Mouse (Mus musculus) hindbrain, embryonic 12.5 days (tissue): ENCODE measurements at regions not wholly inside any gene's neighbourhood (a gene's known extent, or its start where the extent isn't known, plus 50 kb on each side); places are given as distances from the start of the nearest gene placed in this dataset.

Source experiments
- ATAC-seq: fragments of 200-750 bp; cut with Nextera tagmentation; 2 replicates; pipeline ENCODE4 v1.8.0; 2017; ENCODE audit warnings: moderate TSS enrichment; ENCODE audit not compliant: low FRiP score
- H3K27ac ChIP-seq: fragments of 300-500 bp; sonication (generic); 2 replicates; pipeline ENCODE4 v1.5.1; 2016; ENCODE audit warnings: mild to moderate bottlenecking
- H3K27me3 ChIP-seq: fragments of 300-500 bp; sonication (generic); 2 replicates; pipeline ENCODE4 v1.6.1; 2016; ENCODE audit warnings: mild to moderate bottlenecking
- H3K36me3 ChIP-seq: fragments of 300-500 bp; sonication (generic); 2 replicates; pipeline ENCODE4 v1.6.1; 2016; ENCODE audit warnings: mild to moderate bottlenecking
- H3K4me1 ChIP-seq: fragments of 300-500 bp; sonication (generic); 2 replicates; pipeline ENCODE4 v1.6.1; 2016
- H3K4me2 ChIP-seq: fragments of 300-500 bp; sonication (generic); replicated peaks from 2 replicates; pipeline ENCODE4 v1.6.1; 2016; ENCODE audit warnings: mild to moderate bottlenecking
- H3K4me3 ChIP-seq: fragments of 300-500 bp; sonication (generic); 2 replicates; pipeline ENCODE4 v1.5.1; 2016; ENCODE audit warnings: mild to moderate bottlenecking
- H3K9ac ChIP-seq: fragments of 300-500 bp; sonication (generic); 2 replicates; pipeline ENCODE4 v1.6.1; 2016; ENCODE audit warnings: mild to moderate bottlenecking, moderate library complexity
- H3K9me3 ChIP-seq: fragments of 300-500 bp; sonication (generic); replicated peaks from 2 replicates; pipeline ENCODE4 v1.6.1; 2016; ENCODE audit warnings: mild to moderate bottlenecking
- WGBS: fragments of 180-500 bp; shearing (Covaris S2); methylation state at CpG from one replicate; pipeline ENCODE4 v1.1.7; 2016; 5-methylcytosine and 5-hydroxymethylcytosine counted together

DNA sequence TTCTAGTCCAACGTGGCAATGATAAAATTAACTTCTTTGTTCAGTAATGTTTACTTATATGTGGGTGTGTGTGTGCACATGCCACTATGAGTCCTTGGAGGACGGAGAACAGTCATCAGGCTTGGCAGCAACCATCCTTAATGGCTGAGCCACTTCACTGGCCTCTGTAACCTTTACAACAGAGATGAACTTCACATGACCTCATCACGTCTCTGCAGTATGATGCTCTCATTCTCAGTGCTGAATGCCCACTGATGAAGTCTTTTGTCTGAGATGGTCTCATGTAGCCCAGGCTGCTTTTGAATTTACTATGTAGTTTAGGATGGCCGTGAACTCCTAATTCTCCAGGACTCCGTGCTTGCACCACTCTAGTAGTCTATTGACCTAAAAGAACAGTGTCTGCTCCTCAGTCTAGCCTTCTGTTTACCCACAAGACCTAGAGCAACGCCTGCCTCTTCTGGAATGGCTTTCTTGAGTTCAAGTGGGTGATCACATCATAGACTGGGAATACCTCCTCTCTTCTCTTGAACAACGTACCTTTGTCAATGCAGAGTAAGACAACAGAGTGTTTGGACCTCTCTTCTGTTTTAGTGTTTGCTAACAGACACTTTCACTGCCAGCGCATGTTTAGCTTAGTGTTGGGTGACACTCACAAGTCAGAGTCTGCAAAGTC, 308.8 kb downstream of the 1810013L24Rik start:
- 73% methylated on average over 8 of the region's 8 CpGs for WGBS
- ATAC-seq, result no peak
- no peaks in the 10 kb centered on the region for H3K36me3 ChIP-seq
- H3K9me3 ChIP-seq, result no peaks in the 10 kb centered on the region
- H3K4me3 ChIP-seq, result no peak overlapping the region
- no peak overlapping the region for H3K4me2 ChIP-seq
- no peak overlapping the region for H3K27ac ChIP-seq
- no peaks in the 10 kb centered on the region for H3K27me3 ChIP-seq
- H3K4me1 ChIP-seq, result no peaks in the 10 kb centered on the region
- no peak overlapping the region for H3K9ac ChIP-seq

GRCm38 (mm10) chr16:9139405-9139804, 309.5 kb downstream of the 1810013L24Rik start:
- H3K36me3 ChIP-seq, result no peaks in the 10 kb centered on the region
- H3K9me3 ChIP-seq, result no peaks in the 10 kb centered on the region
- 88% methylated on average over 3 of the region's 3 CpGs for WGBS
- H3K4me3 ChIP-seq, result no peak overlapping the region
- no peaks in the 10 kb centered on the region for H3K27me3 ChIP-seq
- H3K27ac ChIP-seq, result no peak overlapping the region
- no peak overlapping the region for H3K4me2 ChIP-seq
- no peak for ATAC-seq
- no peak overlapping the region for H3K9ac ChIP-seq
- H3K4me1 ChIP-seq, result no peaks in the 10 kb centered on the region

GRCm38 (mm10) chr16:9149209-9150135, 319.6 kb downstream of the 1810013L24Rik start:
- Histone ChIP-seq H3K27me3 (no peaks in the 10 kb centered on the region), H3K36me3 (no peaks in the 10 kb centered on the region), H3K9ac (no peak overlapping the region), H3K27ac (no peak overlapping the region), H3K4me3 (no peak overlapping the region), H3K4me2 (no peak overlapping the region), H3K9me3 (no peaks in the 10 kb centered on the region), H3K4me1 (peaks cover 4% of the 10 kb centered on the region)
- WGBS, result 55% methylated on average over 8 of the region's 8 CpGs
- no peak for ATAC-seq

GRCm38 (mm10) chr16:9151936-9152335, 322.0 kb downstream of the 1810013L24Rik start:
- Histone ChIP-seq H3K9me3 (no peaks in the 10 kb centered on the region), H3K4me2 (no peak overlapping the region), H3K4me1 (peaks cover 4% of the 10 kb centered on the region), H3K4me3 (no peak overlapping the region), H3K36me3 (no peaks in the 10 kb centered on the region), H3K27me3 (no peaks in the 10 kb centered on the region), H3K9ac (no peak overlapping the region), H3K27ac (no peak overlapping the region)
- WGBS, result 85% methylated on average over 4 of the region's 4 CpGs
- no peak for ATAC-seq

DNA sequence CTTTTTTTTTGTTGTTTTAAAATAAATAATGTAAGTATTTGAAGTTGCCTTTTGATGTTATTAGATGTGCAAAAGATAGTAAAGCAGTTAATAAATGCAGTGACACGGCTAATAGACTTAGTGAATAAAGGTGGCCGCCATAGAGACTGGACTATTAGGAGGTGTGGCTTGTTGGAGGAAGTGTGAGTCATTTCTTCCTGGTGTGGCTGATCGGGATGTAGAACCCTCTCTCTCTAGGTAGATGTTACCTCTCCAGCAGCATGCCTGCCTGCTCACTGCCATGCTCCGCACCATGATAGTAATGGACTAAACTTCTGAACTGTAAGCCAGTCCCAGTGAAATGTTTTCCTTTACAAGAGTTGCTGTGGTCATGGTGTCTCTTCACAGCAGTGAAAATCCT, 323.6 kb downstream of the 1810013L24Rik start:
- 91% methylated on average over 4 of the region's 4 CpGs for WGBS
- H3K4me1 ChIP-seq, result peaks cover 4% of the 10 kb centered on the region
- no peak overlapping the region for H3K27ac ChIP-seq
- no peak overlapping the region for H3K9ac ChIP-seq
- no peak overlapping the region for H3K4me3 ChIP-seq
- H3K27me3 ChIP-seq, result no peaks in the 10 kb centered on the region
- no peaks in the 10 kb centered on the region for H3K9me3 ChIP-seq
- no peaks in the 10 kb centered on the region for H3K36me3 ChIP-seq
- ATAC-seq, result no peak
- no peak overlapping the region for H3K4me2 ChIP-seq

DNA sequence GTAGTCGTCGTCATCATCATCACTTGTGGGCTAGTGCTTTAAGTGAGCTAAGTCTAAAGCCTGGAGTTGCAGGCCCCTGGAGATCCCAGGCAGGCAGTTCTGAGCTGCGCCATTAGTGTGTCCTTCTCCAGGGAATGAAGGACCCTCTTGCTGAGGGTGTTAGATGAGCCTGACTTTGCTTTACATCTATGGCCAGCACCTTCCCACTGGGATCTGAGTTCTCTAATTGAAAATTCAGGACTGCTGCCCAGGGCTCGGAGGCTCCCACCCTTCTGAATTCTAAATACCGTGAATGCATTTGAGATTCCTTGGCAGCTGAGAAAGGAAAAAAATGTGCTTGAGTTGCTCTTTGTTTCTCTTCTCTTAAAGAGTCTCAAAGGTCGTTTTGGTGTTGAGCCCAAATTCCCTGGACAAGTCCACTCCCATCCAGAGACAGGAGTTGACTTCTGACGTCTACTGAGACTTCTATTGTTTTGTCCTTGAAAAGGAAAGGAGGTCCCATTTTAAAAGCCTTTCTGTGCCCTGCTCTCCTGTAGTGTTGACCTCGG, 335.9 kb downstream of the 1810013L24Rik start:
- WGBS, result 54% methylated on average over 8 of the region's 8 CpGs
- no peak overlapping the region for H3K4me2 ChIP-seq
- H3K27me3 ChIP-seq, result no peaks in the 10 kb centered on the region
- H3K36me3 ChIP-seq, result no peaks in the 10 kb centered on the region
- H3K4me1 ChIP-seq, result peaks cover 2% of the 10 kb centered on the region; the same call in 1 of the 2 replicates
- H3K9me3 ChIP-seq, result no peaks in the 10 kb centered on the region
- H3K4me3 ChIP-seq, result no peak overlapping the region
- H3K27ac ChIP-seq, result no peak overlapping the region
- no peak for ATAC-seq
- H3K9ac ChIP-seq, result no peak overlapping the region

- ATAC-seq, result no peak
- Histone ChIP-seq H3K27me3 (no peaks in the 10 kb centered on the region), H3K4me3 (no peak overlapping the region), H3K4me2 (no peak overlapping the region), H3K4me1 (no peaks in the 10 kb centered on the region), H3K9me3 (no peaks in the 10 kb centered on the region), H3K9ac (no peak overlapping the region), H3K36me3 (no peaks in the 10 kb centered on the region), H3K27ac (no peak overlapping the region)
- WGBS, result 87% methylated on average over 3 of the region's 3 CpGs
These were observed 346.5 kb downstream of the 1810013L24Rik start for GRCm38 (mm10) chr16:9176402-9176801.

GRCm38 (mm10) chr16:9195821-9196220, 365.9 kb downstream of the 1810013L24Rik start:
- no peak overlapping the region for H3K27ac ChIP-seq
- H3K4me3 ChIP-seq, result no peak overlapping the region
- H3K4me1 ChIP-seq, result no peaks in the 10 kb centered on the region
- no peak overlapping the region for H3K9ac ChIP-seq
- peaks cover 11% of the 10 kb centered on the region; the same call in 1 of the 2 replicates for H3K9me3 ChIP-seq
- H3K27me3 ChIP-seq, result no peaks in the 10 kb centered on the region
- ATAC-seq, result no peak
- no peak overlapping the region for H3K4me2 ChIP-seq
- WGBS, result 48% methylated on average over 13 of the region's 13 CpGs
- H3K36me3 ChIP-seq, result no peaks in the 10 kb centered on the region

GRCm38 (mm10) chr16:9198903-9199532, 369.1 kb downstream of the 1810013L24Rik start:
- H3K36me3 ChIP-seq, result no peaks in the 10 kb centered on the region
- 94% methylated on average over 1 of the region's 1 CpGs for WGBS
- ATAC-seq, result no peak

GRCm38 (mm10) chr16:9208602-9209001, 378.7 kb downstream of the 1810013L24Rik start:
- Histone ChIP-seq H3K36me3 (no peaks in the 10 kb centered on the region), H3K27ac (no peak overlapping the region), H3K9ac (no peak overlapping the region), H3K4me1 (no peaks in the 10 kb centered on the region), H3K9me3 (0 out of 2 replicates have a peak, but pooled peaks cover 5% of the 10 kb centered on the region), H3K27me3 (no peaks in the 10 kb centered on the region), H3K4me2 (no peak overlapping the region), H3K4me3 (no peak overlapping the region)
- ATAC-seq, result no peak
- 87% methylated on average over 4 of the region's 4 CpGs for WGBS

More at GRCm38 (mm10) chr16:9198903-9199532, 369.1 kb downstream of the 1810013L24Rik start:
- Histone ChIP-seq H3K9me3 (no peaks in the 10 kb centered on the region), H3K4me2 (no peak overlapping the region), H3K27me3 (no peaks in the 10 kb centered on the region), H3K4me1 (no peaks in the 10 kb centered on the region), H3K9ac (no peak overlapping the region), H3K27ac (no peak overlapping the region), H3K4me3 (no peak overlapping the region)

DNA sequence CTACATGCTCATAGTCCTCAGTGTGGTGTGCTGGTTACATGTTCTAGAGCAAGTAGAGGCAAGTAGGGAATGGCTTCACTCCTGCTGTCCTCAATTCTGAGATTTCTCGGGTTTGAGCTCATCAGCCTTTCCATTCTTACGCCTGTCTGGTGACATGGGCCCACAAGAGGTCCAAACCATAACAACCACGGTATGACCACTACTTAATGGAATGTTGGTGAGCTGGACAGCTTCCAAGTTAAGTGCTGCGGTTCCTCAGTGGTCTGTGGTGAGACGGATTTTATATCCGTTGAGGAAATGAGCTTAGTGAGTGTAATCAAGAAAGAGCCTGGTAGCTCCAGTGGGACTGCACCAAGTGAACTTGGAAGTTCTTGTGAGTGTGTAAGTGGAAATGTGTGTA, 381.6 kb downstream of the 1810013L24Rik start:
- Histone ChIP-seq H3K4me3 (no peak overlapping the region), H3K36me3 (no peaks in the 10 kb centered on the region), H3K4me1 (no peaks in the 10 kb centered on the region), H3K9me3 (0 out of 2 replicates have a peak, but pooled peaks cover 5% of the 10 kb centered on the region), H3K27me3 (no peaks in the 10 kb centered on the region), H3K27ac (no peak overlapping the region), H3K4me2 (no peak overlapping the region), H3K9ac (no peak overlapping the region)
- ATAC-seq, result no peak
- 85% methylated on average over 6 of the region's 6 CpGs for WGBS

DNA sequence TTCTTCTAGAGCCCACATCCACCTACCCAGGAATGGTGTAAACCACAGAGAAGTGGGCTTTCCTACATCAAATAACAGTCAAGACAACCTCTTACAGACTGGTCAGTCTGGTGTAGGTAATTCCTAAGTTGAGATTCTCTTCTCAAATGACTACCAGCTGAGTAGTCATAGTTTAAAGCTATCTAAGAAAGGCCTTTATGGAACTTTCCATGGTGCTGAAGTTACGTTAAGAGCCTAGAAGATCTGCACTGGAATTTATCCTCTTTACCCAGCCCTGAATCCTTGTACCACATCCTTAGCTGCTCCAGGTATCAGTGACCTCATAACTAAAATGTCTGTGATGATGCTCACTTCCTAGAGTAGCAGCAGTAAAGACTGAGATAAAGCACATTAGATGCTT, 385.2 kb downstream of the 1810013L24Rik start:
- Histone ChIP-seq H3K4me3 (no peak overlapping the region), H3K4me2 (no peak overlapping the region), H3K36me3 (no peaks in the 10 kb centered on the region), H3K27ac (no peak overlapping the region), H3K9me3 (no peaks in the 10 kb centered on the region), H3K4me1 (0 out of 2 replicates have a peak, but pooled peaks cover 5% of the 10 kb centered on the region), H3K27me3 (0 out of 2 replicates have a peak, but pooled peaks cover 3% of the 10 kb centered on the region), H3K9ac (no peak overlapping the region)
- WGBS, result 55% methylated on average over 1 of the region's 1 CpGs
- no peak for ATAC-seq
